ENCODE assay signal across 8 mouse cellular contexts in genomic region chr13:56555957-56556356, GRCm38 (mm10). TPM values are rescaled to one million over a fixed set of nuclear protein-coding genes. Genes with fewer than 3 reads are reported as not detected.
DNase-seq lines count a peak whose midpoint lies in the region; ATAC-seq and TF ChIP-seq lines count a peak whose summit lies in the region.
"Had no signal": no experiment of that assay in that cellular context is flagged by ENCODE, and none has a peak within 500 bp of the region (broad histone marks: within the 10 kb centered on the region; RNA-seq: fewer than 3 reads in every experiment).

No protein-coding gene starts in this region.

- no peak for ATAC-seq in liver, embryonic 14.5 days (ENCODE audit: insufficient read depth)
- no peak for ATAC-seq in liver, embryonic 12.5 days
- peak; percentile 42; the same call in 1 of the 2 replicates for ATAC-seq in common myeloid progenitor, adult 5-6 weeks (replicated peaks; ENCODE audit: low read depth, poor library complexity, severe bottlenecking)
- ATAC-seq in inflammation-experienced regulatory T-cells, adult 6 months, result no peak

- DNase-seq in liver, embryonic 14.5 days (ENCODE audit: low read depth in 3 of 3, low spot score in 3 of 3), result no peak
- peak; percentile 51 for DNase-seq in adrenal gland, postnatal 25 days
- DNase-seq in kidney, adult 9 months, result peak; percentile 79
- DNase-seq in ovary, postnatal 36 days (ENCODE audit: low spot score), result peak; percentile 65

- H3K4me2 ChIP-seq in liver, embryonic 14.5 days (ENCODE audit: low read depth), result no peak overlapping the region
- H3K4me2 ChIP-seq in liver, embryonic 12.5 days, result no peak overlapping the region

- no peak overlapping the region for H3K4me3 ChIP-seq in liver, embryonic 14.5 days (ENCODE audit: insufficient read depth in 1 of 2, low read depth in 2 of 2, low read length in 2 of 2)
- no peak overlapping the region for H3K4me3 ChIP-seq in liver, embryonic 12.5 days

- TF ChIP-seq CTCF in liver, embryonic 14.5 days (IDR thresholded peaks at IDR 0.05; ENCODE audit: low read depth), result peak; percentile 27; the same call in 1 of the 2 replicates

- no peak for TF ChIP-seq EP300 in liver, embryonic 14.5 days (IDR thresholded peaks at IDR 0.05; ENCODE audit: low read depth)

- peaks cover 0 to 12% of the 10 kb centered on the region in 2 experiments; a peak in 2 of 4 replicates for H3K4me1 ChIP-seq in liver, embryonic 14.5 days (replicated peaks; ENCODE audit: control insufficient read depth in 2 of 2, insufficient read depth in 2 of 2, low read length in 1 of 2)
- 0 out of 2 replicates have a peak, but pooled peaks cover 3% of the 10 kb centered on the region for H3K4me1 ChIP-seq in liver, embryonic 12.5 days

- H3K9me3 ChIP-seq in liver, embryonic 14.5 days (ENCODE audit: control insufficient read depth, low read length), result no peaks in the 10 kb centered on the region
- no peaks in the 10 kb centered on the region for H3K9me3 ChIP-seq in liver, embryonic 12.5 days (replicated peaks)

- no peak overlapping the region for H3K27ac ChIP-seq in liver, embryonic 14.5 days
- H3K27ac ChIP-seq in liver, embryonic 12.5 days, result no peak overlapping the region

- WGBS in liver, embryonic 14.5 days (ENCODE audit: insufficient replicate concordance), result 0% methylated on average over 1 of the region's 1 CpGs
- WGBS in liver, embryonic 12.5 days (ENCODE audit: insufficient replicate concordance), result 5% methylated on average over 1 of the region's 1 CpGs

- H3K9ac ChIP-seq in liver, embryonic 14.5 days (replicated peaks), result no peak overlapping the region
- H3K9ac ChIP-seq in liver, embryonic 12.5 days, result no peak overlapping the region

- no peaks in the 10 kb centered on the region for H3K36me3 ChIP-seq in liver, embryonic 14.5 days (replicated peaks; ENCODE audit: control insufficient read depth, insufficient read depth, low read depth)
- no peaks in the 10 kb centered on the region for H3K36me3 ChIP-seq in liver, embryonic 12.5 days

- no peaks in the 10 kb centered on the region for H3K27me3 ChIP-seq in liver, embryonic 14.5 days (ENCODE audit: control insufficient read depth, insufficient read depth, low read length)
- no peaks in the 10 kb centered on the region for H3K27me3 ChIP-seq in liver, embryonic 12.5 days (replicated peaks)

RNA-seq across cellular contexts. Expression of gene Lect2, which starts 7.7 kb away (rescaled TPM):
- 22.5 and 29.8 TPM in 2 replicates for polyA plus RNA-seq in liver, embryonic 14.5 days (2012; rRNA removed)
- polyA plus RNA-seq in liver, embryonic 14.5 days (2014; fragmentation: Nextera tagmentation; extraction: Ambion mirVana), result 53.1 and 57.7 TPM in 2 replicates
- polyA plus RNA-seq in liver, embryonic 12.5 days (2016; fragmentation: Nextera tagmentation; extraction: Ambion mirVana), result 31.7 and 38.1 TPM in 2 replicates
- 0.39 and 1.2 TPM in 2 replicates for total RNA-seq in adrenal gland, postnatal 25 days (2021)
- not detected in 2 replicates for total RNA-seq in common myeloid progenitor, adult 5-6 weeks (2017)
- polyA plus RNA-seq in inflammation-experienced regulatory T-cells, adult 6 months (2017; shearing (Covaris generic)), result not detected
- polyA plus RNA-seq: neural tube, embryonic 11.5 days had no signal

RNA-seq across cellular contexts. Expression of gene Fbxl21, which starts 33.7 kb away (rescaled TPM):
- polyA plus RNA-seq in liver, embryonic 14.5 days (2012; rRNA removed), result 0.28 and 0.35 TPM in 2 replicates
- 0.63 and 1.0 TPM in 2 replicates for polyA plus RNA-seq in liver, embryonic 14.5 days (2014; fragmentation: Nextera tagmentation; extraction: Ambion mirVana)
- polyA plus RNA-seq in liver, embryonic 12.5 days (2016; fragmentation: Nextera tagmentation; extraction: Ambion mirVana), result 0.72 and 0.81 TPM in 2 replicates
- 2.3 and 5.6 TPM in 2 replicates for total RNA-seq in adrenal gland, postnatal 25 days (2021)
- total RNA-seq in common myeloid progenitor, adult 5-6 weeks (2017), result not detected in 2 replicates
- 1 to 10 TPM in 2 of 3 experiments, under 1 TPM in 1; 0.23 to 2.1 (median 1.5) TPM for polyA plus RNA-seq in inflammation-experienced regulatory T-cells, adult 6 months (2017; shearing (Covaris generic))

RNA-seq across cellular contexts. Expression of gene Tgfbi, which starts 53.4 kb away (rescaled TPM):
- 5.0 and 6.1 TPM in 2 replicates for polyA plus RNA-seq in liver, embryonic 14.5 days (2012; rRNA removed)
- 6.1 and 6.7 TPM in 2 replicates for polyA plus RNA-seq in liver, embryonic 14.5 days (2014; fragmentation: Nextera tagmentation; extraction: Ambion mirVana)
- polyA plus RNA-seq in liver, embryonic 12.5 days (2016; fragmentation: Nextera tagmentation; extraction: Ambion mirVana), result 13.4 and 14.0 TPM in 2 replicates
- total RNA-seq in adrenal gland, postnatal 25 days (2021), result 26.5 and 32.9 TPM in 2 replicates
- 5.5 and 7.2 TPM in 2 replicates for total RNA-seq in common myeloid progenitor, adult 5-6 weeks (2017)
- 1 to 10 TPM in 1 of 3 experiments, under 1 TPM in 1, not detected in 1; 0.41 to 1.1 TPM for polyA plus RNA-seq in inflammation-experienced regulatory T-cells, adult 6 months (2017; shearing (Covaris generic))

Comparison
In these comparisons a context has a peak if more than half of its experiments do, and no peak if none do; other contexts are left out.
1. DNase-seq: peak in adrenal gland, postnatal 25 days (single experiment), kidney, adult 9 months (single experiment) and ovary, postnatal 36 days (single experiment); none in liver, embryonic 14.5 days (0 of 3).
2. RNA of gene Lect2, which starts 7.7 kb away (polyA plus RNA-seq): 22.5 to 57.7 TPM in liver, embryonic 14.5 days and 31.7 to 38.1 TPM in liver, embryonic 12.5 days; not detected in inflammation-experienced regulatory T-cells, adult 6 months; every median in the first group is over 10 times any median in the second.